ENCODE assay signal across 8 mouse cellular contexts in the genomic region with DNA sequence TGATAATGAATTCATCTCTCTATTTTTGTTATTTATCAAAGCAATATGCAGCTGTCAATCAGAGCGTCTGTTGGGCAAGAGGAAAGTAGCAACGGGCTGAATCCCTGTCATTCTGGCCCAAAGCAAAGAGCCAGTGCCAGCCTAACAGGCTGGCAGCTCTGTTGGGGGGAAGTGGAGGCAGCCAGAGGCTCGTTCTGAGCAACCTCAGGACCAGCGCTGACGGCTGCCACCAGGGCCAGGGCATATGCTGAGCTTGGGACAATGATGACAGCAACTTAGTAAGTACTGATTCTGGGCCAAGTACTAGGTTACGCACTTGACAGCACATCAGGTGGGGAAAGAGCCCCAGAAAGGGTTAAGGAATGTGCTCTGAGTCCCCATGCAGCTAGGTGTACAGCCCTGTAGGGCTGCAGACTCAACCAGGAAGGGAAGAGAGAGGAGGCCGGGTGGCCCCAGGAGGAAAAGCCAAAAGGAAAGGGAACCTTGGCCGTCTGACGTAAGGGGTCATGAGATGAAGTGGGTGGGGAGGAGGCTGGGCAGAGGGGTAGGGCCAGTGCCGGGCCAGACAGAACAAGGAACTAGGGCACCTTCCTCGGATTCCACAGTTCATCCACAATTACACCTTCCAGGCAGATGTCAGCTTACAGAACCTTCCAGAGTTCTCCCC. TPM values are rescaled to one million over a fixed set of nuclear protein-coding genes. Genes with fewer than 3 reads are reported as not detected.
A peak's percentile ranks its signal among the peaks of the same experiment; 100 is the strongest.
DNase-seq lines count a peak whose midpoint lies in the region; ATAC-seq and TF ChIP-seq lines count a peak whose summit lies in the region.

No protein-coding gene starts in this region.

- 60% methylated on average over 11 of the region's 11 CpGs for WGBS in kidney, adult 2 months
- 74% methylated on average over 11 of the region's 11 CpGs for WGBS in kidney, embryonic 14.5 days
- WGBS in embryonic facial prominence, embryonic 15.5 days = 60% methylated on average over 11 of the region's 11 CpGs

- 0 out of 2 replicates have a peak, but pooled peaks cover 10% of the 10 kb centered on the region for H3K4me1 ChIP-seq in kidney, adult 2 months (ENCODE audit: control insufficient read depth, insufficient read depth, low read length)
- H3K4me1 ChIP-seq in kidney, embryonic 14.5 days (ENCODE audit: control insufficient read depth, insufficient read depth, low read length) = peaks cover 16% of the 10 kb centered on the region
- H3K4me1 ChIP-seq in brown adipose tissue, adult 24 weeks (ENCODE audit: control insufficient read depth, insufficient read depth, insufficient read length, low read length) = peaks cover 24% of the 10 kb centered on the region
- H3K4me1 ChIP-seq in embryonic facial prominence, embryonic 15.5 days = peaks cover 67% of the 10 kb centered on the region

- TF ChIP-seq CTCF in kidney, adult 2 months (conservative IDR thresholded peaks at IDR 0.05; ENCODE audit: insufficient read depth, insufficient read length, low read depth, low read length) = no peak

- H3K27ac ChIP-seq in kidney, adult 2 months (ENCODE audit: insufficient read depth, low read depth, low read length) = no peak overlapping the region
- no peak overlapping the region for H3K27ac ChIP-seq in kidney, embryonic 14.5 days (ENCODE audit: low read depth, low read length)
- peak overlapping the region; percentile 79 for H3K27ac ChIP-seq in brown adipose tissue, adult 24 weeks (replicated peaks; ENCODE audit: low read depth, low read length)
- H3K27ac ChIP-seq in embryonic facial prominence, embryonic 15.5 days (replicated peaks) = 0 out of 2 replicates have a peak overlapping the region, but pooled peaks have one; percentile 28

- no peak for ATAC-seq in kidney, embryonic 14.5 days (ENCODE audit: low FRiP score, low TSS enrichment)
- no peak for ATAC-seq in embryonic facial prominence, embryonic 15.5 days (ENCODE audit: insufficient number of reproducible peaks, low FRiP score, low TSS enrichment, low read depth)

- DNase-seq in kidney, adult 2 months = peak; percentile 86
- DNase-seq in lung, postnatal 14 days = peak; percentile 54
- no peak for DNase-seq in thymus, postnatal 14 days
- DNase-seq in B cell, adult 2 months = no peak
- DNase-seq in embryo, embryonic 10 days (ENCODE audit: low spot score) = no peak

- no peak overlapping the region for H3K9ac ChIP-seq in kidney, embryonic 14.5 days (ENCODE audit: low read depth, low read length)
- H3K9ac ChIP-seq in embryonic facial prominence, embryonic 15.5 days = no peak overlapping the region

- H3K9me3 ChIP-seq in kidney, embryonic 14.5 days (ENCODE audit: control insufficient read depth, low read length) = no peaks in the 10 kb centered on the region
- H3K9me3 ChIP-seq in embryonic facial prominence, embryonic 15.5 days (replicated peaks) = no peaks in the 10 kb centered on the region

- TF ChIP-seq POLR2A in kidney, adult 2 months (IDR thresholded peaks at IDR 0.05; ENCODE audit: low read depth, low read length) = no peak

- no peaks in the 10 kb centered on the region for H3K36me3 ChIP-seq in kidney, adult 2 months (ENCODE audit: control insufficient read depth, insufficient read depth, low read length)
- no peaks in the 10 kb centered on the region for H3K36me3 ChIP-seq in kidney, embryonic 14.5 days (ENCODE audit: control insufficient read depth, insufficient read depth, low read length)
- no peaks in the 10 kb centered on the region for H3K36me3 ChIP-seq in embryonic facial prominence, embryonic 15.5 days

- no peak overlapping the region for H3K4me3 ChIP-seq in kidney, adult 2 months (ENCODE audit: insufficient read depth, low read depth, low read length)
- no peak overlapping the region for H3K4me3 ChIP-seq in kidney, embryonic 14.5 days (ENCODE audit: low read length)
- no peak overlapping the region for H3K4me3 ChIP-seq in brown adipose tissue, adult 24 weeks (ENCODE audit: insufficient read depth, low read depth, low read length)
- no peak overlapping the region for H3K4me3 ChIP-seq in embryonic facial prominence, embryonic 15.5 days (replicated peaks)

- no peaks in the 10 kb centered on the region for H3K27me3 ChIP-seq in kidney, adult 2 months (replicated peaks; ENCODE audit: control insufficient read depth, insufficient read depth, low read length)
- no peaks in the 10 kb centered on the region for H3K27me3 ChIP-seq in kidney, embryonic 14.5 days (ENCODE audit: control insufficient read depth, insufficient read depth, low read length)
- peaks cover 6% of the 10 kb centered on the region for H3K27me3 ChIP-seq in embryonic facial prominence, embryonic 15.5 days

- H3K4me2 ChIP-seq in kidney, embryonic 14.5 days (replicated peaks; ENCODE audit: low read depth, low read length) = no peak overlapping the region
- no peak overlapping the region for H3K4me2 ChIP-seq in embryonic facial prominence, embryonic 15.5 days (replicated peaks)

RNA-seq across cellular contexts. Expression of a gene that starts 3.9 kb away (rescaled TPM):
- polyA plus RNA-seq in kidney, adult 2 months (2012; rRNA removed) = 36.3 and 41.0 TPM in 2 replicates
- 29.5 and 30.3 TPM in 2 replicates for polyA plus RNA-seq in kidney, embryonic 14.5 days (2014; fragmentation: Nextera tagmentation; extraction: Ambion mirVana)
- polyA plus RNA-seq in brown adipose tissue, adult 24 weeks (2012; ENCODE audit: insufficient read depth, insufficient read length, missing spikeins) = 11.7 and 12.9 TPM in 2 replicates
- polyA plus RNA-seq in embryonic facial prominence, embryonic 15.5 days (2015; fragmentation: Nextera tagmentation; extraction: Ambion mirVana) = 81.7 and 83.2 TPM in 2 replicates

RNA-seq across cellular contexts. Expression of a gene that starts 24.6 kb away (rescaled TPM):
- polyA plus RNA-seq in kidney, adult 2 months (2012; rRNA removed) = 0.10 TPM in 1 of 2 replicates, not detected in the other
- polyA plus RNA-seq in kidney, embryonic 14.5 days (2014; fragmentation: Nextera tagmentation; extraction: Ambion mirVana) = not detected in 2 replicates
- polyA plus RNA-seq in brown adipose tissue, adult 24 weeks (2012; ENCODE audit: insufficient read depth, insufficient read length, missing spikeins) = not detected in 2 replicates
- polyA plus RNA-seq in embryonic facial prominence, embryonic 15.5 days (2015; fragmentation: Nextera tagmentation; extraction: Ambion mirVana) = not detected in 2 replicates

RNA-seq across cellular contexts. Expression of a gene that starts 44.8 kb away (rescaled TPM):
- polyA plus RNA-seq in kidney, adult 2 months (2012; rRNA removed) = 0.52 TPM in 1 of 2 replicates, not detected in the other
- not detected in 2 replicates for polyA plus RNA-seq in kidney, embryonic 14.5 days (2014; fragmentation: Nextera tagmentation; extraction: Ambion mirVana)
- polyA plus RNA-seq in brown adipose tissue, adult 24 weeks (2012; ENCODE audit: insufficient read depth, insufficient read length, missing spikeins) = not detected in 2 replicates
- not detected in 2 replicates for polyA plus RNA-seq in embryonic facial prominence, embryonic 15.5 days (2015; fragmentation: Nextera tagmentation; extraction: Ambion mirVana)

Comparison
In these comparisons a context has a peak if more than half of its experiments do, and no peak if none do; other contexts are left out.
1. DNase-seq: peak in kidney, adult 2 months (single experiment) and lung, postnatal 14 days (single experiment); none in thymus, postnatal 14 days (single experiment), B cell, adult 2 months (0 of 2) and embryo, embryonic 10 days (single experiment).
2. H3K27ac ChIP-seq: peak in brown adipose tissue, adult 24 weeks (single experiment) and embryonic facial prominence, embryonic 15.5 days (single experiment); none in kidney, adult 2 months (single experiment) and kidney, embryonic 14.5 days (single experiment).